Mouse (Mus musculus): ENCODE results near the gene Ajm1. TPM values are rescaled to one million over a fixed set of nuclear protein-coding genes. Genes with fewer than 3 reads are reported as not detected.

Ajm1 gene
- total and polyA plus RNA-seq, 3 experiments: 0.05 to 1.1 (median 0.35) TPM

- ATAC-seq (ENCODE audit: extremely low read depth, insufficient number of reproducible peaks, low FRiP score, poor library complexity, severe bottlenecking): no peak
- H3K4me3 ChIP-seq (ENCODE audit: low read depth, low read length): peak overlapping the region; percentile 58
- H3K27me3 ChIP-seq (ENCODE audit: insufficient read depth, low read length): peaks cover 4% of the 10 kb centered on the region; the same call in 1 of the 2 replicates
- peaks cover 16% of the 10 kb centered on the region for H3K36me3 ChIP-seq (replicated peaks)
- H3K4me1 ChIP-seq (ENCODE audit: insufficient read depth, low read depth, low read length): peaks cover 50% of the 10 kb centered on the region
- TF ChIP-seq TAL1 (conservative IDR thresholded peaks at IDR 0.05; ENCODE audit: low read depth, low read length) (no peak), POLR2AphosphoS5 (IDR thresholded peaks at IDR 0.05; ENCODE audit: insufficient replicate concordance, low read depth, low read length) (no peak), GATA1 (IDR thresholded peaks at IDR 0.05; ENCODE audit: borderline replicate concordance, low read length) (no peak), CTCF (IDR thresholded peaks at IDR 0.05; ENCODE audit: low read depth, low read length) (no peak), GATA2 (IDR thresholded peaks at IDR 0.05; ENCODE audit: borderline replicate concordance, low read depth, low read length) (no peak)
- peaks cover 54% of the 10 kb centered on the region for H3K9me3 ChIP-seq (replicated peaks)
- no peak for DNase-seq (ENCODE audit: low spot score)
Observed at GRCm38 (mm10) chr2:25576965-25577891, 4.3 kb downstream of the Ajm1 start.

GRCm38 (mm10) chr2:25576028-25576850 is 5.3 kb downstream of the Ajm1 start:
- Histone ChIP-seq H3K4me3 (ENCODE audit: low read depth, low read length) (peak overlapping the region; percentile 58; the same call in 1 of the 2 replicates), H3K9me3 (replicated peaks) (peaks cover 54% of the 10 kb centered on the region), H3K36me3 (replicated peaks) (peaks cover 19% of the 10 kb centered on the region), H3K27me3 (ENCODE audit: insufficient read depth, low read length) (peaks cover 4% of the 10 kb centered on the region; the same call in 1 of the 2 replicates), H3K4me1 (ENCODE audit: insufficient read depth, low read depth, low read length) (peaks cover 41% of the 10 kb centered on the region)
- DNase-seq (ENCODE audit: low spot score): no peak
- ATAC-seq (ENCODE audit: extremely low read depth, insufficient number of reproducible peaks, low FRiP score, poor library complexity, severe bottlenecking): no peak
- TF ChIP-seq GATA2 (IDR thresholded peaks at IDR 0.05; ENCODE audit: borderline replicate concordance, low read depth, low read length) (no peak), CTCF (IDR thresholded peaks at IDR 0.05; ENCODE audit: low read depth, low read length) (no peak), TAL1 (conservative IDR thresholded peaks at IDR 0.05; ENCODE audit: low read depth, low read length) (no peak), GATA1 (IDR thresholded peaks at IDR 0.05; ENCODE audit: borderline replicate concordance, low read length) (no peak), POLR2AphosphoS5 (IDR thresholded peaks at IDR 0.05; ENCODE audit: insufficient replicate concordance, low read depth, low read length) (no peak)

DNA sequence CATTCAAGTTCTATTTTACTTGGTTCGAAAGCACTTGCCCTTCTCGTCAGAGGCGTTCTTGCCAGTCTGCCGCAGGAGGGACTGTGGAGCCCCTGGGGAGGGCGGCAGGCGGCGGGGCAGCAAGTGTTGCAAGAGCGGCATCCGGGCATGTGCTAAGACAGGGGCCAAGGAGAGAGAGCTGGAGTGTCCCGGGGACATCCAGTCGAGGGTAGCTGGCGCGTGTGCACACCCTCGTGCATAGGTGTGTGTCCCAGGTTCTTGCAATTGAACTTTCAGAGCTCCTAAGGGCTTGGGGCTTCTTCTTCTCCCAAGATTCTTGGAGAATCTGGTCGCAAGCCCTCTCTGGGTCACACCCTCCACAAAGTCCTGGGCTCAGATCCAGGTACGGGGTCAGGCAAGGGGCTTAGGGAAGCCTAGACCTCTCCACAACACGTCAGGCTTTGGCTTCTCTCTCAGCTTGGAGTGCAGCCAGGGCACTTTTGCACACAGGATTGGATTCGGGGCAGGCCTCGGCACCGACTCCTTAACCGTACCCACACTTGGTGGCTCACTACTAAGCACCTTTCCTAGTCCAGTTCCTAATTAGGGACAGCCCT is 6.0 kb downstream of the Ajm1 start:
- peak overlapping the region; percentile 72; the same call in 1 of the 2 replicates for H3K4me3 ChIP-seq (ENCODE audit: low read depth, low read length)
- DNase-seq (ENCODE audit: low spot score) (peak; percentile 32), ATAC-seq (ENCODE audit: extremely low read depth, insufficient number of reproducible peaks, low FRiP score, poor library complexity, severe bottlenecking) (no peak)
- peaks cover 25% of the 10 kb centered on the region for H3K36me3 ChIP-seq (replicated peaks)
- peaks cover 53% of the 10 kb centered on the region for H3K9me3 ChIP-seq (replicated peaks)
- peaks cover 37% of the 10 kb centered on the region for H3K4me1 ChIP-seq (ENCODE audit: insufficient read depth, low read depth, low read length)
- H3K27me3 ChIP-seq (ENCODE audit: insufficient read depth, low read length): peaks cover 4% of the 10 kb centered on the region; the same call in 1 of the 2 replicates
- TF ChIP-seq POLR2AphosphoS5 (IDR thresholded peaks at IDR 0.05; ENCODE audit: insufficient replicate concordance, low read depth, low read length): no peak
- TF ChIP-seq TAL1 (conservative IDR thresholded peaks at IDR 0.05; ENCODE audit: low read depth, low read length): no peak
- TF ChIP-seq GATA2 (IDR thresholded peaks at IDR 0.05; ENCODE audit: borderline replicate concordance, low read depth, low read length): no peak
- no peak for TF ChIP-seq CTCF (IDR thresholded peaks at IDR 0.05; ENCODE audit: low read depth, low read length)
- TF ChIP-seq GATA1 (IDR thresholded peaks at IDR 0.05; ENCODE audit: borderline replicate concordance, low read length): no peak

GRCm38 (mm10) chr2:25574579-25575431 is 6.8 kb downstream of the Ajm1 start, which contains the start of the genes Mamdc4 and Phpt1:
Mamdc4 (minus strand) TSS chr2:25574845.
Phpt1 (minus strand) TSS chr2:25575224.
- Histone ChIP-seq H3K4me1 (ENCODE audit: insufficient read depth, low read depth, low read length) (peaks cover 37% of the 10 kb centered on the region), H3K9me3 (replicated peaks) (peaks cover 45% of the 10 kb centered on the region), H3K36me3 (replicated peaks) (peaks cover 31% of the 10 kb centered on the region), H3K4me3 (ENCODE audit: low read depth, low read length) (peak within 1 kb of the TSS; percentile 72), H3K27me3 (ENCODE audit: insufficient read depth, low read length) (peaks cover 3% of the 10 kb centered on the region; the same call in 1 of the 2 replicates)
- TF ChIP-seq GATA2 (IDR thresholded peaks at IDR 0.05; ENCODE audit: borderline replicate concordance, low read depth, low read length) (no peak), CTCF (IDR thresholded peaks at IDR 0.05; ENCODE audit: low read depth, low read length) (no peak), GATA1 (IDR thresholded peaks at IDR 0.05; ENCODE audit: borderline replicate concordance, low read length) (no peak), POLR2AphosphoS5 (IDR thresholded peaks at IDR 0.05; ENCODE audit: insufficient replicate concordance, low read depth, low read length) (no peak), TAL1 (conservative IDR thresholded peaks at IDR 0.05; ENCODE audit: low read depth, low read length) (no peak)
- DNase-seq (ENCODE audit: low spot score) (peak; percentile 100), ATAC-seq (ENCODE audit: extremely low read depth, insufficient number of reproducible peaks, low FRiP score, poor library complexity, severe bottlenecking) (peak; percentile 94)

DNA sequence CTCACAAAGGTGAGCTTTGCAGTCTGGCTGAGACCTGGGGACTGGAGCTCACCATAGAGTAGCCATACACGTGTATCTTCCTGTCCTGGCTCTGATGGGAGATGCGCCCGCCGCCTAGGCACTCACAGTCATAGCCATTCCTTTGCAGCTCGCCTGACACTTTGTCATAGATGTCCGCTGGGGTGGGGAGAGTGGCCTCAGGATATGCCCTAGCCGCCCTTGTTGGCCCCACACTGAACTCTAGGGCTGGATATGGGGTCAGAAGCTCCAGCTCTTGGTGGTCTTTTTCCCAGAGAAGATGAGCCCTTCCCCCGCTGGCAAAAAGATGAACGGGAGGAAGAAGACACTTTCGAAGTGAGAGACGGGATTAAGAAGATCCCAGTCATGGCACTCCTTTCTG is 7.4 kb downstream of the Ajm1 start:
- peaks cover 38% of the 10 kb centered on the region for H3K36me3 ChIP-seq (replicated peaks)
- peak overlapping the region; percentile 72 for H3K4me3 ChIP-seq (ENCODE audit: low read depth, low read length)
- ATAC-seq (ENCODE audit: extremely low read depth, insufficient number of reproducible peaks, low FRiP score, poor library complexity, severe bottlenecking) (no peak), DNase-seq (ENCODE audit: low spot score) (peak; percentile 30)
- H3K9me3 ChIP-seq (replicated peaks): peaks cover 39% of the 10 kb centered on the region
- no peak for TF ChIP-seq GATA2 (IDR thresholded peaks at IDR 0.05; ENCODE audit: borderline replicate concordance, low read depth, low read length)
- H3K4me1 ChIP-seq (ENCODE audit: insufficient read depth, low read depth, low read length): peaks cover 37% of the 10 kb centered on the region
- H3K27me3 ChIP-seq (ENCODE audit: insufficient read depth, low read length): no peaks in the 10 kb centered on the region; the same call in 1 of the 2 replicates

Data from G1E (cell line).